Mouse (Mus musculus): Measurements from ENCODE around the gene Gm21976. TPM values are rescaled to one million over a fixed set of nuclear protein-coding genes. Genes with fewer than 3 reads are reported as not detected.

Gm21976 gene
- total and polyA plus RNA-seq, 2 experiments from 2014 or later: not detected

- ATAC-seq (ENCODE audit: insufficient read depth, low read depth) (no peak), DNase-seq (ENCODE audit: low spot score) (no peak)
- TF ChIP-seq EP300 (IDR thresholded peaks at IDR 0.05; ENCODE audit: low read depth) (no peak), CTCF (IDR thresholded peaks at IDR 0.05; ENCODE audit: low read depth) (no peak)
- H3K27me3 ChIP-seq (ENCODE audit: control insufficient read depth, insufficient read depth, low read length): no peaks in the 10 kb centered on the region
- no peak overlapping the region for H3K9ac ChIP-seq (replicated peaks; ENCODE audit: low read depth, low read length)
- H3K27ac ChIP-seq (ENCODE audit: low read depth): no peak overlapping the region
- no peaks in the 10 kb centered on the region for H3K9me3 ChIP-seq (replicated peaks; ENCODE audit: control insufficient read depth, low read length)
- no peaks in the 10 kb centered on the region for H3K36me3 ChIP-seq (replicated peaks; ENCODE audit: control insufficient read depth, insufficient read depth, low read length)
- H3K4me1 ChIP-seq (ENCODE audit: control insufficient read depth, insufficient read depth): 0 out of 2 replicates have a peak, but pooled peaks cover 3% of the 10 kb centered on the region
- WGBS: 70% methylated on average over 12 of the region's 12 CpGs
- no peak overlapping the region for H3K4me3 ChIP-seq (ENCODE audit: low read depth, low read length)
- no peak overlapping the region for H3K4me2 ChIP-seq (ENCODE audit: low read depth, low read length)
These were observed 1.4 kb downstream of the Gm21976 start for GRCm38 (mm10) chr13:98280990-98281650.

GRCm38 (mm10) chr13:98290719-98291118 is 11.0 kb downstream of the Gm21976 start:
- ATAC-seq (ENCODE audit: insufficient read depth, low read depth) (no peak), DNase-seq (ENCODE audit: low spot score) (no peak)
- TF ChIP-seq EP300 (IDR thresholded peaks at IDR 0.05; ENCODE audit: low read depth) (no peak), CTCF (IDR thresholded peaks at IDR 0.05; ENCODE audit: low read depth) (no peak)
- Histone ChIP-seq H3K4me3 (ENCODE audit: low read depth, low read length) (no peak overlapping the region), H3K27me3 (ENCODE audit: control insufficient read depth, insufficient read depth, low read length) (no peaks in the 10 kb centered on the region), H3K9ac (replicated peaks; ENCODE audit: low read depth, low read length) (no peak overlapping the region), H3K4me2 (ENCODE audit: low read depth, low read length) (no peak overlapping the region), H3K9me3 (replicated peaks; ENCODE audit: control insufficient read depth, low read length) (no peaks in the 10 kb centered on the region), H3K27ac (ENCODE audit: low read depth) (no peak overlapping the region), H3K36me3 (replicated peaks; ENCODE audit: control insufficient read depth, insufficient read depth, low read length) (no peaks in the 10 kb centered on the region), H3K4me1 (ENCODE audit: control insufficient read depth, insufficient read depth) (peaks cover 3% of the 10 kb centered on the region; the same call in 1 of the 2 replicates)
- 31% methylated on average over 2 of the region's 2 CpGs for WGBS

DNA sequence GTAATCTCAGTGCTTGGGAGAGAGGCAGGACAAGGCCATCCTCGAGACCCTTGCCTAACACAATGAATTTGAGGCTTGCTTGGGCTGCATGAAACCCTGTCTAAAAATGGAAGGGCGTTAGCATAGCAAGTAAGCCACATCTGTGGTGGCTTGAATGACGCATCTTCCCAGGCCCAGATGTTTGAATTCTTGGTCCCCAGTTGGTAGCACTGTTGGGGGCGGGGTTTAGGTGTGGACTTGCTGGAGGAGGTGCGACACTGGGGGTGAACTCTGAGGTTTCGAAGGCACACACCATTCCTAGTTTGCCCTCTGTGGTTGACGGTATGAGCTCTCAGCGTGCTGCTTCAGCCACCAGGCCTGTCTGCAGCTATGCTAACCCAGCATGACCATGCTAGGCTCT is 12.0 kb downstream of the Gm21976 start:
- no peak overlapping the region for H3K4me2 ChIP-seq (ENCODE audit: low read depth, low read length)
- no peak for ATAC-seq (ENCODE audit: insufficient read depth, low read depth)
- peaks cover 3% of the 10 kb centered on the region; the same call in 1 of the 2 replicates for H3K4me1 ChIP-seq (ENCODE audit: control insufficient read depth, insufficient read depth)
- H3K9me3 ChIP-seq (replicated peaks; ENCODE audit: control insufficient read depth, low read length): no peaks in the 10 kb centered on the region
- no peak overlapping the region for H3K9ac ChIP-seq (replicated peaks; ENCODE audit: low read depth, low read length)
- WGBS: 77% methylated on average over 8 of the region's 8 CpGs
- no peaks in the 10 kb centered on the region for H3K27me3 ChIP-seq (ENCODE audit: control insufficient read depth, insufficient read depth, low read length)
- H3K36me3 ChIP-seq (replicated peaks; ENCODE audit: control insufficient read depth, insufficient read depth, low read length): no peaks in the 10 kb centered on the region
- H3K4me3 ChIP-seq (ENCODE audit: low read depth, low read length): no peak overlapping the region
- H3K27ac ChIP-seq (ENCODE audit: low read depth): no peak overlapping the region
- no peak for DNase-seq (ENCODE audit: low spot score)
- TF ChIP-seq CTCF (IDR thresholded peaks at IDR 0.05; ENCODE audit: low read depth): no peak
- no peak for TF ChIP-seq EP300 (IDR thresholded peaks at IDR 0.05; ENCODE audit: low read depth)

DNA sequence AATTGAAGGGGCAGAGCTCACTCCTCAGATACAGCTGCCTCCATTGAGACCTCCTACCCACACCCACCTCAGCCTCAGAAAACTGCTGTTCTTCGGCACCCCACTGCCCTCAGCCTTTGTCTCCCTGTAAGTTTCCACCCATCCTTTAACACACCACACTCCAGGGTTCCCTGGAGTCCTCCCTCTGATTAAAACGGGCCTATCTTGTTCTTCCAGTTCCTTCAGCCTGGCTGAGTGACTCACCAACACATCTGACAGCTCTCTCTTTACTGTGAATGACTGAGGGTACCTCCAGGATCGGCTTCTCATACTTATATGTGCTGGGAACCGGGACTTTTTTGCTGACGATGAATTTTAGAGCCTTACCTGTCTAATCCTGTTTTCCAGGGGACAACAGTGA is 16.4 kb downstream of the Gm21976 start:
- Histone ChIP-seq H3K4me1 (ENCODE audit: control insufficient read depth, insufficient read depth) (peaks cover 3% of the 10 kb centered on the region; the same call in 1 of the 2 replicates), H3K9me3 (replicated peaks; ENCODE audit: control insufficient read depth, low read length) (no peaks in the 10 kb centered on the region), H3K27ac (ENCODE audit: low read depth) (no peak overlapping the region), H3K9ac (replicated peaks; ENCODE audit: low read depth, low read length) (no peak overlapping the region), H3K36me3 (replicated peaks; ENCODE audit: control insufficient read depth, insufficient read depth, low read length) (no peaks in the 10 kb centered on the region), H3K27me3 (ENCODE audit: control insufficient read depth, insufficient read depth, low read length) (no peaks in the 10 kb centered on the region), H3K4me2 (ENCODE audit: low read depth, low read length) (no peak overlapping the region), H3K4me3 (ENCODE audit: low read depth, low read length) (no peak overlapping the region)
- 43% methylated on average over 5 of the region's 5 CpGs for WGBS
- ATAC-seq (ENCODE audit: insufficient read depth, low read depth): no peak
- no peak for TF ChIP-seq CTCF (IDR thresholded peaks at IDR 0.05; ENCODE audit: low read depth)
- no peak for TF ChIP-seq EP300 (IDR thresholded peaks at IDR 0.05; ENCODE audit: low read depth)
- no peak for DNase-seq (ENCODE audit: low spot score)

DNA sequence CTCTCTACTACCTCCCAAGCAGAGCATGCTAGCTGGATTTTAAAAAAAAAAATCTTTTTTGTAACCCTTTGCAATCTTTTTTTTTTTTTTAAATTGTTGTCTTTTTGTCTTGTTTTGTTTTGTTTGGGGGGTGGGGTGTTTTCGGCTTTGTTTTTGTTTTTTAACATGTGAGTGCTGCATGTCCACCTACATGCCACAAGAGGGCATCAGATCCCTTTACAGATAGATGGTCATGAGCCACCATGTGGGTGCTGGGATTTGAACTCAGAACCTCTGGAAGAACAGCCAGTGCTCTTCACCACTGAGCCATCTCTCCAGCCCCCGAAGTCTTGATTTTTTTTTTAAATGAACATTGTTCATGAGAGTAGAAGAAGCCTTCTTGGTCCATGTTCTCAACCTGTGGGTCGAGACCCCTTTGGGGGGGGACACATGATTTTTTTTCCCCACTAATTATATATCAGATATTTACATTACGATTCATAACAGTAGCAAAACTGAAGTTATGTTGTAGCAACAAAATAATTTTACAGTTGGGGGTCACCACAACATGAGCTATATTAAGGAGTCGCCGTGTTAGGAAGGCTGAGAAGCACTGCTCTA is 18.3 kb downstream of the Gm21976 start:
- TF ChIP-seq EP300 (IDR thresholded peaks at IDR 0.05; ENCODE audit: low read depth) (no peak), CTCF (IDR thresholded peaks at IDR 0.05; ENCODE audit: low read depth) (no peak)
- no peak overlapping the region for H3K4me2 ChIP-seq (ENCODE audit: low read depth, low read length)
- no peak overlapping the region for H3K4me3 ChIP-seq (ENCODE audit: low read depth, low read length)
- no peak overlapping the region for H3K27ac ChIP-seq (ENCODE audit: low read depth)
- ATAC-seq (ENCODE audit: insufficient read depth, low read depth) (no peak), DNase-seq (ENCODE audit: low spot score) (no peak)
- 89% methylated on average over 6 of the region's 6 CpGs for WGBS
- no peaks in the 10 kb centered on the region for H3K27me3 ChIP-seq (ENCODE audit: control insufficient read depth, insufficient read depth, low read length)
- no peak overlapping the region for H3K9ac ChIP-seq (replicated peaks; ENCODE audit: low read depth, low read length)
- no peaks in the 10 kb centered on the region for H3K9me3 ChIP-seq (replicated peaks; ENCODE audit: control insufficient read depth, low read length)
- no peaks in the 10 kb centered on the region for H3K36me3 ChIP-seq (replicated peaks; ENCODE audit: control insufficient read depth, insufficient read depth, low read length)
- peaks cover 3% of the 10 kb centered on the region; the same call in 1 of the 2 replicates for H3K4me1 ChIP-seq (ENCODE audit: control insufficient read depth, insufficient read depth)

All from heart, postnatal 0 days (tissue).